Mouse (Mus musculus) heart, embryonic 14.5 days (tissue): Measurements from ENCODE around the gene Gtf3a. TPM values are rescaled to one million over a fixed set of nuclear protein-coding genes. Genes with fewer than 3 reads are reported as not detected.
"Not testable (repeated sequence)": the region's sequence is repeated elsewhere in the genome, so short reads cannot be mapped to it uniquely, and the experiment has no call there.

Source experiments
- ATAC-seq: fragments of 200-750 bp; cut with Nextera tagmentation; 2 replicates; pipeline ENCODE4 v1.8.0; 2017; ENCODE audit warnings: low read depth, moderate TSS enrichment; ENCODE audit not compliant: insufficient number of reproducible peaks, insufficient read depth, low FRiP score
- H3K27ac ChIP-seq, 2 experiments: fragments of 200-500 bp in 1 of 2; fragments of 300-500 bp in 1 of 2; sonication (generic) in 1 of 2; replicated peaks in 1 of 2; 2 replicates each; pipeline ENCODE4 v1.5.1; 2012 to 2014; ENCODE audit warnings: low read depth in 2 of 2, low read length in 2 of 2, control low read depth in 1 of 2, mild to moderate bottlenecking in 1 of 2, mixed read lengths in 1 of 2; ENCODE audit not compliant: control insufficient read depth in 1 of 2, insufficient read depth in 1 of 2
- H3K27me3 ChIP-seq: fragments of 300-500 bp; sonication (generic); 2 replicates; pipeline ENCODE4 v1.6.1; 2014; ENCODE audit warnings: mild to moderate bottlenecking, low read length, control low read depth; ENCODE audit not compliant: control insufficient read depth, insufficient read depth
- H3K36me3 ChIP-seq: fragments of 300-500 bp; sonication (generic); 2 replicates; pipeline ENCODE4 v1.6.1; 2014; ENCODE audit warnings: mild to moderate bottlenecking, control low read depth, low read length, mixed read lengths; ENCODE audit not compliant: control insufficient read depth, insufficient read depth
- H3K4me1 ChIP-seq, 2 experiments: fragments of 200-500 bp in 1 of 2; fragments of 300-500 bp in 1 of 2; sonication (generic) in 1 of 2; 2 replicates each; pipeline ENCODE4 v1.6.1; 2012 to 2014; ENCODE audit warnings: low read length in 2 of 2, control low read depth in 1 of 2, mixed read lengths in 1 of 2; ENCODE audit not compliant: control insufficient read depth in 2 of 2, insufficient read depth in 2 of 2
- H3K4me2 ChIP-seq: fragments of 300-500 bp; sonication (generic); 2 replicates; pipeline ENCODE4 v1.6.1; 2014; ENCODE audit warnings: mild to moderate bottlenecking, low read length
- H3K4me3 ChIP-seq, 2 experiments: fragments of 200-500 bp in 1 of 2; fragments of 300-500 bp in 1 of 2; sonication (generic) in 1 of 2; 2 replicates each; pipeline ENCODE4 v1.5.1; 2012 to 2014; ENCODE audit warnings: low read length in 2 of 2, mild to moderate bottlenecking in 2 of 2, control low read depth in 1 of 2, low read depth in 1 of 2, moderate library complexity in 1 of 2; ENCODE audit not compliant: control insufficient read depth in 1 of 2, insufficient read depth in 1 of 2
- H3K9ac ChIP-seq: fragments of 300-500 bp; sonication (generic); 2 replicates; pipeline ENCODE4 v1.6.1; 2014; ENCODE audit warnings: mild to moderate bottlenecking, low read length
- H3K9me3 ChIP-seq: fragments of 300-500 bp; sonication (generic); 2 replicates; pipeline ENCODE4 v1.6.1; 2016; ENCODE audit warnings: low read length, control low read depth; ENCODE audit not compliant: control insufficient read depth
- WGBS: fragments of 180-500 bp; shearing (Covaris S2); extraction: QIAGEN DNeasy Blood & Tissue Kit; methylation state at CpG from one replicate; pipeline ENCODE4 v1.1.7; 2014; 5-methylcytosine and 5-hydroxymethylcytosine counted together
- polyA plus RNA-seq: library from polyadenylated mRNA; unstranded; fragments of >200 nt; fragmentation: Nextera tagmentation; extraction: Ambion mirVana; gene quantifications from 2 replicates; pipeline ENCODE4 v1.2.1, GENCODE M21; 2014

Gene Gtf3a
- polyA plus RNA-seq, 1 experiment from 2014 or later = 75.4 TPM

DNA sequence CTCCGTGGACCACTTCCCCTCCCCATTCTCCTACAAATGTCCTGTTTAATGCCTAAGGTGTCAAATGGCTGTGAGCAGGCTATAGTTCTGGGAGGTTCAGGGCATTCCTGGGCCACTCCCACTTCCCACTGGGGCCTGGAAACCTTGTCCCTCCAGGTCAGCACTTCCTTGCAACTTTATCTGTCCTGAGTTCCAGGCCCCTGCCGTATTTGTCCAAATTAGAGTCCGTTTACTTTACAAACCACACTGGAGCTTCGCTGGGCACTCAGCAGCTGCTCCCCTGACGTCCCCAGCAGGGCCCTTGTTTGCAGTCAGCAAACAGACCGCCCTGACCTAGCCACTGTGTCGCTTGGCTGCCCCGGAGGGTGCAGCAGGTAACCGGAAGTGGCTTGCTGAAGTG is 36.3 kb upstream of the Gtf3a start:
- no peak overlapping the region for H3K9ac ChIP-seq
- H3K4me2 ChIP-seq = no peak overlapping the region
- no peaks in the 10 kb centered on the region; a peak in 1 of 4 replicates for H3K4me1 ChIP-seq
- no peaks in the 10 kb centered on the region for H3K9me3 ChIP-seq
- H3K36me3 ChIP-seq = no peaks in the 10 kb centered on the region
- no peak overlapping the region for H3K27ac ChIP-seq
- ATAC-seq = no peak
- H3K4me3 ChIP-seq = no peak overlapping the region
- H3K27me3 ChIP-seq = peaks cover 4% of the 10 kb centered on the region; the same call in 1 of the 2 replicates
- 10% methylated on average over 9 of the region's 9 CpGs for WGBS

DNA sequence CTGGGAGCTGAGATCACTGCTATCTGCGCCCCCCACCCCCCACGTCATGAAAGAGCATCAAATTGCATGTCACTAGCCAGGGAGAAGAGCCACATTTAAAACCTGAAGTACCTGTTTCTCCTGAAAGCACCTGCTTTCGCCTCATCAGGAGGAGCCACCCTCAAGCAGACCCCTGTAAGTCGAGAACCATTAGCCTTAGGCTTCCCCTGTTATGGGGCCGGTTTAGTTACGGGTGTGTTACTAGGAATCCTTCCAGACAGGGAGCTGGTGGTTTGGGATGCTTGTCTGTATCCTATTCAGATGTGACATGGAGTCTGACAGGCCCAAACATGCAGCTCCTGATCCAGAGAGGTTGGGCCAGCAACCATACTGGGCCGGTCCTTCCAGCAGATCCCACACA is 35.1 kb upstream of the Gtf3a start:
- no peak overlapping the region for H3K27ac ChIP-seq
- H3K9me3 ChIP-seq = no peaks in the 10 kb centered on the region
- no peak for ATAC-seq
- H3K4me1 ChIP-seq = no peaks in the 10 kb centered on the region
- H3K9ac ChIP-seq = no peak overlapping the region
- H3K4me3 ChIP-seq = no peak overlapping the region
- H3K27me3 ChIP-seq = peaks cover 4% of the 10 kb centered on the region; the same call in 1 of the 2 replicates
- WGBS = 79% methylated on average over 7 of the region's 7 CpGs
- H3K4me2 ChIP-seq = no peak overlapping the region
- no peaks in the 10 kb centered on the region for H3K36me3 ChIP-seq

DNA sequence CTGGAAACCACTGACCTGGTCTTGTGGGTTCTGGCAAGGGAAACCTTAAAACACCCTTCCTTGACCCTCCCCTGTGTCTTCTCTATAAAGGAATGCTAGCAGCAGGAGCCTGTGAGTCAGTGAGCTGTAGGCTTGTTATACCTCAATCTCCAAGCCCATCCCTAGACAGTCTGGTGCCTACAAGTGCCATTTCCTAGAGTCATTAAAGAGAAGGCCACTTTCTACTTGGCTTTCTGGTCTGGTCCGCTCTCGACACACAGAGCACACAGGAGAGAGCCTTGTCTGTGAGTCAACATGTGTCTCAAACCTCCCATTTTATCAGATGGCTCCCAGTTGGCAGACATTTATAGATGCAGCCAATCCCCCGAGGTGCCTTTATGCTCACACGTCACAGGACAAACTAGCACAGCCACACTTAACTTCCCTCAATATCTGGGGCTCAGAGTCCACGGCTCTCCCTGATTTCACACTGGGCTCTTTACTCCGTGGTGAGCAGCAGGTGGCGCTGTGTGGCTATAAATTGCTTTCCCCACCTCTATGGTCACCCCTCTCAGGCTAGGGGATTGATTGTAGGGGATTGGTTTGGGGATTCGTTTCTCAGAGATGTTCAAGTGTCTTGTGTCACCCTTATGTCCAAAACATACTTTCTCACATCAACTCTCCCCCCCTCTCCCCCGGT is 34.2 kb upstream of the Gtf3a start:
- Histone ChIP-seq H3K27me3 (peaks cover 4% of the 10 kb centered on the region; the same call in 1 of the 2 replicates), H3K9ac (no peak overlapping the region), H3K4me2 (no peak overlapping the region), H3K9me3 (no peaks in the 10 kb centered on the region), H3K36me3 (no peaks in the 10 kb centered on the region), H3K4me3 (no peak overlapping the region), H3K27ac (no peak overlapping the region), H3K4me1 (no peaks in the 10 kb centered on the region)
- no peak; the same call in 1 of the 2 replicates for ATAC-seq
- WGBS = 25% methylated on average over 9 of the region's 9 CpGs

DNA sequence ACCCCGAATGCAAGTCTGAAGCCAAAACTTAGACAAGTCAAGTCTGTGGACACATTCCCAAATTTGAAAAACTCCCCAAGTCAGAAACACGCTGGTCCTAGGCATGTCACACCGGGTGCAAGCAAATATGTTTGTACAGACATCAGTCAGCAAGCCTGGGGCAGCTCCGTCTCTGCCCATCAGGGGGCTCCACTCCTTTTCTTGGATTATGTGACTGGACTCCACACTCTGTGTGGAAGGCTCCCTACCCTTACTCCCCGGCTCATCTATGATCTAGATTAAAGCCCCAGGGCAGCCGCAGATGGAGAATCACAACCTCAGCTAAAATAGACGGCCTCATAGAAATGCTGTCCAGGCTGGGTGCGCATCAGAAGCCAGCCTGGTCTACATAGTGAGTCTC is 32.2 kb upstream of the Gtf3a start:
- H3K4me1 ChIP-seq = peaks cover 3 to 9% of the 10 kb centered on the region in 2 experiments; a peak in 2 of 4 replicates
- 59% methylated on average over 8 of the region's 8 CpGs for WGBS
- no peak overlapping the region for H3K4me3 ChIP-seq
- no peak overlapping the region for H3K4me2 ChIP-seq
- no peaks in the 10 kb centered on the region for H3K36me3 ChIP-seq
- no peak overlapping the region for H3K9ac ChIP-seq
- H3K27me3 ChIP-seq = peaks cover 7% of the 10 kb centered on the region; the same call in 1 of the 2 replicates
- H3K9me3 ChIP-seq = no peaks in the 10 kb centered on the region
- ATAC-seq = no peak
- H3K27ac ChIP-seq = no peak overlapping the region

DNA sequence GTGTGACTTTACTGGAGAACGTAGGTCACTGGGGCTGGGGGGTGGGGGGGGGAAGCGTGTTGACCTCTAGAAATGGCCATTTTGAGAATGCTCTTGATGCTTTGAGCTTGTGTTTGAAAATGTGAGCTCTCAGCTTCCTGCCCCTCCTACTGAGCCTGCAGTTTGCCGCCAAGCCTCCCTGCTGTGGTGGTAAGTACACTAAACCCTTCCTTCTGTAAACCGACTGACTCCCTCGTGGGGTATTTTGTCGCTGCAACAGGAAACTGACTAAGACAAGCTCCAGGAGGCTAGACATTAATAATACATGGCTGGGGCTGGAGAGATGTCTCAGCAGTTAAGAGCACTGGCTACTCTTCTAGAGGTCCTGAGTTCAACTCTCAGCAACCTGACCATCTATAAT is 31.7 kb upstream of the Gtf3a start:
- Histone ChIP-seq H3K4me2 (no peak overlapping the region), H3K4me1 (peaks cover 3 to 9% of the 10 kb centered on the region in 2 experiments; a peak in 2 of 4 replicates), H3K27me3 (peaks cover 7% of the 10 kb centered on the region; the same call in 1 of the 2 replicates), H3K4me3 (no peak overlapping the region), H3K27ac (no peak overlapping the region), H3K36me3 (no peaks in the 10 kb centered on the region), H3K9me3 (no peaks in the 10 kb centered on the region), H3K9ac (no peak overlapping the region)
- WGBS = 24% methylated on average over 6 of the region's 6 CpGs
- ATAC-seq = no peak

DNA sequence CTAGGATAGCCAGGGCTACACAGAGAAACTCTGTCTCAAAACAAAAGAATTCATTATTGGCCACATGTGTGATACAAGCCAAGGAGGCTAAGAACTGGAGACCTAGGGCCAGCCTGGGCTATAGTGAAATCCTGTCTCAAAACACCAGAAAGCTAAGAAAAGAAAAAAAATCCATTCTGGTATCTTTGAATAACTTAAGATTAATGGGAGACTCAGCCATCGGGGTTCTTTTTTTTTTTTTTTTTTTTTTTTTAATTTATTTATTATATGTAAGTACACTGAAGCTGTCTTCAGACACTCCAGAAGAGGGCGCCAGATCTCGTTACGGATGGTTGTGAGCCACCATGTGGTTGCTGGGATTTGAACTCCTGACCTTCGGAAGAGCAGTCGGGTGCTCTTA is 31.1 kb upstream of the Gtf3a start:
- H3K27me3 ChIP-seq, H3K4me2 ChIP-seq, H3K27ac ChIP-seq, ATAC-seq, H3K4me3 ChIP-seq, H3K4me1 ChIP-seq, H3K9me3 ChIP-seq, H3K9ac ChIP-seq, H3K36me3 ChIP-seq: not testable (repeated sequence)
- WGBS = 77% methylated on average over 3 of the region's 6 CpGs

DNA sequence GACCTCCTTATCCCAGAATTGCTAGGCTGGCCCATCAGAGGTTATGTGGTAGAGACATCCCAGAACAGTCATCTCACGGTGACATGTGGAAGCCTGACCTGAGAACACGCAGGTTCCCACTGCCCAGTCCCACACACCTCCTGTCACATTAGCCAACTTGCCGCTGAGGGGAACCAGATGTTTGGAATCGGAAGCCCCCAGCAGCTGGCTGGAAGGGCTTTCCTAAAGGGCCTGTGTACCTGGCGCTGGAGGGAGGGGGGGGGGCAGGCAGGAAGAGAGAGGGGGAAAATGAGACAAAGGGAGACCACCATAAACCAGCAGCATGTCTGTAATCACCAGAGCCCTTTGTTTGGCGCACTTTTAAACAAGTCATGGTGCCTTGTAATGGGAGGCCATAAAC is 28.6 kb upstream of the Gtf3a start:
- 14% methylated on average over 6 of the region's 6 CpGs for WGBS
- Histone ChIP-seq H3K27me3 (0 out of 2 replicates have a peak, but pooled peaks cover 7% of the 10 kb centered on the region), H3K4me1 (peaks cover 3 to 9% of the 10 kb centered on the region in 2 experiments; a peak in 2 of 4 replicates), H3K27ac (no peak overlapping the region), H3K9ac (no peak overlapping the region), H3K9me3 (no peaks in the 10 kb centered on the region), H3K4me3 (peak overlapping the region in 1 of 2 experiments; percentile 25; a peak in 1 of 4 replicates), H3K4me2 (peak overlapping the region; percentile 63), H3K36me3 (no peaks in the 10 kb centered on the region)
- no peak for ATAC-seq
